Mouse (Mus musculus): ENCODE data around the gene Lrrfip1. TPM values are rescaled to one million over a fixed set of nuclear protein-coding genes. Genes with fewer than 3 reads are reported as not detected.

Gene Lrrfip1
- polyA plus RNA-seq, 1 experiment from 2014 or later: 16.7 TPM

- Histone ChIP-seq H3K9ac (no peak overlapping the region), H3K27me3 (no peaks in the 10 kb centered on the region), H3K4me1 (replicated peaks) (0 out of 2 replicates have a peak, but pooled peaks cover 5% of the 10 kb centered on the region), H3K9me3 (replicated peaks) (no peaks in the 10 kb centered on the region), H3K4me3 (replicated peaks) (no peak overlapping the region), H3K27ac (replicated peaks) (no peak overlapping the region), H3K4me2 (no peak overlapping the region), H3K36me3 (replicated peaks) (no peaks in the 10 kb centered on the region)
- no peak for ATAC-seq (ENCODE audit: insufficient read depth)
- 64% methylated on average over 6 of the region's 6 CpGs for WGBS (ENCODE audit: insufficient replicate concordance)
Observed at GRCm38 (mm10) chr1:91009266-91009665, 10.7 kb downstream of the Lrrfip1 start.

GRCm38 (mm10) chr1:91010216-91010615 lies 11.7 kb downstream of the Lrrfip1 start:
- WGBS (ENCODE audit: insufficient replicate concordance): 43% methylated on average over 7 of the region's 7 CpGs

GRCm38 (mm10) chr1:91010716-91011115 lies 12.2 kb downstream of the Lrrfip1 start:
- H3K4me1 ChIP-seq (replicated peaks): 0 out of 2 replicates have a peak, but pooled peaks cover 5% of the 10 kb centered on the region
- no peak overlapping the region for H3K9ac ChIP-seq
- H3K27ac ChIP-seq (replicated peaks): no peak overlapping the region
- 60% methylated on average over 2 of the region's 2 CpGs for WGBS (ENCODE audit: insufficient replicate concordance)
- no peaks in the 10 kb centered on the region for H3K27me3 ChIP-seq
- no peak overlapping the region for H3K4me2 ChIP-seq
- H3K36me3 ChIP-seq (replicated peaks): no peaks in the 10 kb centered on the region
- no peaks in the 10 kb centered on the region for H3K9me3 ChIP-seq (replicated peaks)
- no peak overlapping the region for H3K4me3 ChIP-seq (replicated peaks)
- ATAC-seq (ENCODE audit: insufficient read depth): no peak

More at GRCm38 (mm10) chr1:91010216-91010615, 11.7 kb downstream of the Lrrfip1 start:
- Histone ChIP-seq H3K27ac (replicated peaks) (no peak overlapping the region), H3K9ac (no peak overlapping the region), H3K36me3 (replicated peaks) (no peaks in the 10 kb centered on the region), H3K4me3 (replicated peaks) (no peak overlapping the region), H3K4me2 (no peak overlapping the region), H3K27me3 (no peaks in the 10 kb centered on the region), H3K9me3 (replicated peaks) (no peaks in the 10 kb centered on the region), H3K4me1 (replicated peaks) (0 out of 2 replicates have a peak, but pooled peaks cover 5% of the 10 kb centered on the region)
- no peak for ATAC-seq (ENCODE audit: insufficient read depth)

- no peak overlapping the region for H3K4me2 ChIP-seq
- no peak overlapping the region for H3K4me3 ChIP-seq (replicated peaks)
- no peak for ATAC-seq (ENCODE audit: insufficient read depth)
- H3K9me3 ChIP-seq (replicated peaks): no peaks in the 10 kb centered on the region
- 0 out of 2 replicates have a peak, but pooled peaks cover 5% of the 10 kb centered on the region for H3K4me1 ChIP-seq (replicated peaks)
- H3K27me3 ChIP-seq: no peaks in the 10 kb centered on the region
- no peak overlapping the region for H3K27ac ChIP-seq (replicated peaks)
- 58% methylated on average over 3 of the region's 3 CpGs for WGBS (ENCODE audit: insufficient replicate concordance)
- no peaks in the 10 kb centered on the region for H3K36me3 ChIP-seq (replicated peaks)
- no peak overlapping the region for H3K9ac ChIP-seq
Observed at GRCm38 (mm10) chr1:91011336-91011735, 12.8 kb downstream of the Lrrfip1 start.

- no peak overlapping the region for H3K4me2 ChIP-seq
- ATAC-seq (ENCODE audit: insufficient read depth): no peak
- 40% methylated on average over 3 of the region's 3 CpGs for WGBS (ENCODE audit: insufficient replicate concordance)
Observed at GRCm38 (mm10) chr1:91013803-91014202, 15.3 kb downstream of the Lrrfip1 start.

GRCm38 (mm10) chr1:91015571-91015970 lies 17.0 kb downstream of the Lrrfip1 start:
- ATAC-seq (ENCODE audit: insufficient read depth): no peak
- no peak overlapping the region for H3K9ac ChIP-seq

More at GRCm38 (mm10) chr1:91013803-91014202, 15.3 kb downstream of the Lrrfip1 start:
- H3K27me3 ChIP-seq: no peaks in the 10 kb centered on the region
- H3K9ac ChIP-seq: no peak overlapping the region
- no peak overlapping the region for H3K27ac ChIP-seq (replicated peaks)
- H3K4me3 ChIP-seq (replicated peaks): no peak overlapping the region
- H3K4me1 ChIP-seq (replicated peaks): 0 out of 2 replicates have a peak, but pooled peaks cover 5% of the 10 kb centered on the region
- no peaks in the 10 kb centered on the region for H3K9me3 ChIP-seq (replicated peaks)
- H3K36me3 ChIP-seq (replicated peaks): no peaks in the 10 kb centered on the region

GRCm38 (mm10) chr1:91017111-91017758 lies 18.7 kb downstream of the Lrrfip1 start:
- no peaks in the 10 kb centered on the region for H3K27me3 ChIP-seq
- H3K4me1 ChIP-seq (replicated peaks): 0 out of 2 replicates have a peak, but pooled peaks cover 5% of the 10 kb centered on the region
- no peak overlapping the region for H3K4me3 ChIP-seq (replicated peaks)
- no peaks in the 10 kb centered on the region for H3K9me3 ChIP-seq (replicated peaks)
- no peak for ATAC-seq (ENCODE audit: insufficient read depth)
- H3K36me3 ChIP-seq (replicated peaks): no peaks in the 10 kb centered on the region
- 38% methylated on average over 20 of the region's 20 CpGs for whole genome bisulfite sequencing (ENCODE audit: insufficient replicate concordance)
- no peak overlapping the region for H3K9ac ChIP-seq
- 0 out of 2 replicates have a peak overlapping the region, but pooled peaks have one; percentile 9 for H3K4me2 ChIP-seq
- H3K27ac ChIP-seq (replicated peaks): no peak overlapping the region

More at GRCm38 (mm10) chr1:91015571-91015970, 17.0 kb downstream of the Lrrfip1 start:
- Histone ChIP-seq H3K4me3 (replicated peaks) (no peak overlapping the region), H3K4me2 (no peak overlapping the region), H3K27ac (replicated peaks) (no peak overlapping the region), H3K9me3 (replicated peaks) (no peaks in the 10 kb centered on the region), H3K27me3 (no peaks in the 10 kb centered on the region), H3K36me3 (replicated peaks) (no peaks in the 10 kb centered on the region), H3K4me1 (replicated peaks) (0 out of 2 replicates have a peak, but pooled peaks cover 5% of the 10 kb centered on the region)
- 67% methylated on average over 7 of the region's 7 CpGs for WGBS (ENCODE audit: insufficient replicate concordance)

GRCm38 (mm10) chr1:91019346-91019745 lies 20.8 kb downstream of the Lrrfip1 start:
- Histone ChIP-seq H3K4me3 (replicated peaks) (no peak overlapping the region), H3K4me1 (replicated peaks) (no peaks in the 10 kb centered on the region), H3K4me2 (no peak overlapping the region), H3K36me3 (replicated peaks) (no peaks in the 10 kb centered on the region), H3K9ac (no peak overlapping the region), H3K27me3 (no peaks in the 10 kb centered on the region), H3K27ac (replicated peaks) (no peak overlapping the region), H3K9me3 (replicated peaks) (no peaks in the 10 kb centered on the region)
- 31% methylated on average over 2 of the region's 2 CpGs for WGBS (ENCODE audit: insufficient replicate concordance)
- no peak for ATAC-seq (ENCODE audit: insufficient read depth)

GRCm38 (mm10) chr1:91021304-91021703 lies 22.8 kb downstream of the Lrrfip1 start:
- Histone ChIP-seq H3K27ac (replicated peaks) (no peak overlapping the region), H3K4me3 (replicated peaks) (no peak overlapping the region), H3K9me3 (replicated peaks) (no peaks in the 10 kb centered on the region), H3K4me1 (replicated peaks) (no peaks in the 10 kb centered on the region), H3K9ac (no peak overlapping the region), H3K4me2 (no peak overlapping the region), H3K36me3 (replicated peaks) (no peaks in the 10 kb centered on the region), H3K27me3 (no peaks in the 10 kb centered on the region)
- WGBS (ENCODE audit: insufficient replicate concordance): 51% methylated on average over 3 of the region's 3 CpGs
- no peak for ATAC-seq (ENCODE audit: insufficient read depth)

- H3K4me1 ChIP-seq (replicated peaks): no peaks in the 10 kb centered on the region
Observed at GRCm38 (mm10) chr1:91022157-91022895, 23.8 kb downstream of the Lrrfip1 start.

GRCm38 (mm10) chr1:91023230-91023629 lies 24.7 kb downstream of the Lrrfip1 start:
- no peak overlapping the region for H3K4me2 ChIP-seq
- H3K27ac ChIP-seq (replicated peaks): no peak overlapping the region
- no peak overlapping the region for H3K9ac ChIP-seq
- WGBS (ENCODE audit: insufficient replicate concordance): 68% methylated on average over 5 of the region's 5 CpGs
- H3K36me3 ChIP-seq (replicated peaks): no peaks in the 10 kb centered on the region
- no peak overlapping the region for H3K4me3 ChIP-seq (replicated peaks)
- no peak for ATAC-seq (ENCODE audit: insufficient read depth)
- no peaks in the 10 kb centered on the region for H3K9me3 ChIP-seq (replicated peaks)
- H3K27me3 ChIP-seq: no peaks in the 10 kb centered on the region
- H3K4me1 ChIP-seq (replicated peaks): no peaks in the 10 kb centered on the region

More at GRCm38 (mm10) chr1:91022157-91022895, 23.8 kb downstream of the Lrrfip1 start:
- no peak overlapping the region for H3K9ac ChIP-seq
- H3K27me3 ChIP-seq: no peaks in the 10 kb centered on the region
- no peak overlapping the region for H3K4me3 ChIP-seq (replicated peaks)
- no peaks in the 10 kb centered on the region for H3K9me3 ChIP-seq (replicated peaks)
- 56% methylated on average over 11 of the region's 11 CpGs for WGBS (ENCODE audit: insufficient replicate concordance)
- no peak overlapping the region for H3K27ac ChIP-seq (replicated peaks)
- no peaks in the 10 kb centered on the region for H3K36me3 ChIP-seq (replicated peaks)
- no peak overlapping the region for H3K4me2 ChIP-seq
- ATAC-seq (ENCODE audit: insufficient read depth): no peak
